Mouse (Mus musculus) Patski (cell line): ENCODE data around the gene Tmem104. TPM values are rescaled to one million over a fixed set of nuclear protein-coding genes. Genes with fewer than 3 reads are reported as not detected.
A peak's percentile ranks its signal among the peaks of the same experiment; 100 is the strongest.

Experiments
- ATAC-seq: fragments of 100-300 bp; one replicate; pipeline ENCODE4 v1.8.0; 2021
- CTCF ChIA-PET: fragments of 350-600 bp; sonication (Branson Sonifier 250); formaldehyde crosslinking; loops from one replicate; lab custom pipeline; 2022; ENCODE audit warnings: inconsistent platforms; lab: Charles Lee
- POLR2A ChIA-PET: fragments of 350-600 bp; sonication (Branson Sonifier 250); formaldehyde crosslinking; loops from one replicate; lab custom pipeline; 2022; ENCODE audit warnings: antibody characterized with exemption, inconsistent platforms; lab: Charles Lee
- DNase-seq: peaks from one replicate; pipeline ENCODE4 v3.0.0-alpha.2; 2011; ENCODE audit warnings: low read depth, low spot score
- H3K27me3 ChIP-seq: fragments of 371-371 bp; one replicate; pipeline ENCODE4 v1.5.1; 2021
- CTCF ChIP-seq: fragments of 100-300 bp; IDR thresholded peaks from one replicate; pipeline ENCODE4 v1.5.1; 2021
- in situ Hi-C: fragments of 300-500 bp; cut with MboI; formaldehyde crosslinking; loops from 3 replicates; pipeline ENCODE4 v1.11.1; 2018; ENCODE audit warnings: low pct_unique_long_range_greater_than_20kb, mixed read lengths
- polyA plus RNA-seq: library from polyadenylated mRNA; unstranded; gene quantifications from one replicate; pipeline ENCODE4 v1.2.3, GENCODE M21; 2021

The Tmem104 gene
- polyA plus RNA-seq, 1 experiment from 2014 or later = 10.2 TPM

DNA sequence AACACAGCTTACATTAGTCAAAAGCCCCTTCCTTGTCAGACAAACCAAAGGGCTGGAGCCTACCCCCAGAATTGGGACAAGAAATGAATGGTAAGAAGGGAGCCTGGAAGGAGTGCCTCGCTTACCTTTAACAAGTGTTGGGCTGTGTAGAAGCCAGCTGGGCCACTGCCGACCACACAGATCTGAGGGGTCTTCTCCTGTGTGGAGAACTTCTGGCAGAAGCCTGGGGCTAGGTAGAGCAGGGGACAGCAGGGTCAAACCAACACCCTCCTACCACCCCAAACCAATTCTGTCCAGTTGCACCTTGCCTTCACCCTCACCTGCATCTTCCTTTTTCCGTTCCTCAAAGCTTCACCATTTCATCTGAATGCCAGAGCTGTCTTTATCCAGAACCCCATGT is 88.7 kb downstream of the Tmem104 start:
- ChIA-PET POLR2A (interaction anchor here (1.1 to 1.4 kb wide), 4 partner anchors 8 to 61 kb away, joined by 3 to 4 read pairs (median 3); no protein-coding TSS in a partner anchor), CTCF (interaction anchor here (1.3 to 4.2 kb wide), 4 partner anchors 15 to 115 kb away, joined by 3 to 23 read pairs (median 8); no protein-coding TSS in a partner anchor)
- ATAC-seq (no peak), DNase-seq (no peak)
- no peak for TF ChIP-seq CTCF
- in situ Hi-C loops = no loop called here
- H3K27me3 ChIP-seq = no peaks in the 10 kb centered on the region

DNA sequence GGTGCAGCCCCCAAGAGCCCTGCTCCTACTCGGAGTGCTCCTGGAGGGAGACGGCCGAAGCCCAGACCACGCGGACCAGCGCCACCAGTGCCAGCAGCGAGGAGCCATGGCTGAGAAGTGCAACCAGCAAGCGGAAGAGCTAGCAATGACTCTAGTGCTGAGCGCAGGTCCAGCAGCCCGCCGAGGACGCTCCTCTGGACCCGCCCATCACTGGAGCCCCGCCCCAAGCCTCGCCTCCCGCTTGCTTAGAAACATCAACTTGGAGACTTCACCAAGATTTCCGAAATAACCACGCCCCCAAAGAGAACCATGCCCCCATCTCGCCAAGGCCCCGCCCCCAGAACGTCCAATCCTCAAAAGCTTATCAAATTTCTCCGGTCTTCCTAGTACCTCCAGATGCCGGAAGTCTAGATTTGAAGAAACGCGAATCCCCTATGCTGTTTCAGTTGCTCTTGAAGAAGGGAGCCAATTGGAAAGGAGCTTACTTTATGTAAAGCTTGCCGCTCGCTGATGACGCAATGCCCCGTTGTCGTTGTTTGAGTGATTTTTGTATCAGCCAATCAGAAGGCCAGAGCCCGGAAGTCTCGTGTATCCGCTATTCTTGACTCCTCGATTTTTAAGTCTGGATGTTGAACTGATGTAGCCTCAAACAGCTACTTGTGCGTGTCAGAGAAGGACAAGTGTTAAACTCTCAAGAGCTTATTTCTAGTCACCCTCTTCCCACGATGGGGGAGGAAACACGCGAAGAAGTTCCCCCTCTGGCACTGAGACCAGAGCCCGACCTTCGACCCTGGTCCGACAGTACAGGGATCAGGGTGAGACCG is 89.7 kb downstream of the Tmem104 start, which contains the start of gene Fdxr:
Fdxr (minus strand) TSS at position 271 of the 824 bp plus-strand sequence.
- in situ Hi-C loops = no loop called here
- no peaks in the 10 kb centered on the region for H3K27me3 ChIP-seq
- DNase-seq (peak; percentile 100), ATAC-seq (peak; percentile 88)
- POLR2A ChIA-PET = interaction anchor here (0.6 to 1.4 kb wide), 5 partner anchors 9 to 91 kb away, joined by 3 to 4 read pairs (median 4); no protein-coding TSS in a partner anchor
- no peak for TF ChIP-seq CTCF
- CTCF ChIA-PET = interaction anchor here (0.9 to 4.2 kb wide), 6 partner anchors 14 to 116 kb away, joined by 3 to 23 read pairs (median 6); no protein-coding TSS in a partner anchor

DNA sequence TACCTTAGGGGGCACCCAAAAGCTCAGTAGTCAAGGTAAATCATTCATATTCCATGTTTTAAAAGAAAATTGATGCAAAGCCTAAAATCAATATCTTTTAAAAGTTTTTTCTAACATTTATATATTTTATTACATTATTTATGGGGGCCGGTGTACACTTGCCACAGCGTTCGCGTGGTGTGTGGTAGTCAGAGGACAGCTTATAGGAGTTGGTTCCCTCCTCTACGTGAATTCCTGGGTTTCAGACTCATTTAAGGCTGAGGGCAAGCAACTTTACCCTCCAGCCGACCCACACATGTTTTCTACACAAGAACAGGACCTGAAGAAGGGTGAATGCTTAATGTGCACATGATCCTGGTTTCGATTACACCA is 90.3 kb downstream of the Tmem104 start:
- in situ Hi-C loops = no loop called here
- ChIA-PET CTCF (interaction anchor here (0.9 to 2.4 kb wide), 3 partner anchors 14 to 66 kb away, joined by 3 to 9 read pairs (median 3); no protein-coding TSS in a partner anchor), POLR2A (interaction anchor here (1.1 to 1.4 kb wide), 3 partner anchors 9 to 91 kb away, joined by 3 to 4 read pairs (median 4); no protein-coding TSS in a partner anchor)
- H3K27me3 ChIP-seq = no peaks in the 10 kb centered on the region
- ATAC-seq (no peak), DNase-seq (no peak)
- no peak for TF ChIP-seq CTCF

DNA sequence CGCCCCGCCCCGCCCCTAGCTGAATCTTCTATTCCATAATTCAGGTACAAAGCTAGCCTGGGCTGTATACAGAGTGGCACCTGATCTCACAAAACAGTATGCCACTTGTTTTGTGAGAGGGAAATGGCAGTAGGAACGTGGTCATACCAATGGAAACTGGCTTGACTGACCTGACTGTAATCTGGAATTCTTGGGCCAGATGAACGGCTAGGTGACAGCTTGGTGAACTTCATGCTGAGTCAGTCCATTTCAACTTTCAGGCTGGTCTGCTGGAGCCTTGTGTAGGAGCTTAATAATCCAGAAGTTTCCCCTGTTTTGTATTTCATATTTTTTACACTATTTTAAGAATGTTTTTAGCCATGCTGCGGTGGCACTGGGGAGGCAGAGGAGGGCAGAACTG is 90.9 kb downstream of the Tmem104 start:
- TF ChIP-seq CTCF = no peak
- DNase-seq (no peak), ATAC-seq (no peak)
- no peaks in the 10 kb centered on the region for H3K27me3 ChIP-seq
- ChIA-PET CTCF (interaction anchor here (2.4 kb wide), 1 partner anchor 13 kb away, joined by 9 read pairs; no protein-coding TSS in a partner anchor), POLR2A (no interaction called here)
- in situ Hi-C loops = no loop called here

DNA sequence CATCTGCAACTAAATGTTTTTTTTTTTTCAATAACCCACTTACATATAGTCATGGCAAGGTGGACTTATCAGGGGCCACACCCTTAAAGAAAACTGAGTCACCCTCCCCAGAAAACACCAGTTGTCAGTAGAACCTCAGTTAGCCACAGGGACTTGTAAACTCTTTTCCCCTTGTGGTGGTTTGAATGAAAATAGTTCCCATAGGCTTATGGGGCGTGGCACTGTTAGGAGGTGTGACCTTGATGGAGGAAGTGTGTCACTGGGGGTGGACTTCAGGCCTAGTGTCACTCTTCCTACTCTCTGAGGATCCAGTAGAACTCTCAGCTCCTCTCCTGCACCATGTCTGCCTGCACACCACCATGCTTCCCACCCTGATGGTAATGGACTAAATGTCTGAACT is 92.4 kb downstream of the Tmem104 start:
- no peak for DNase-seq
- POLR2A ChIA-PET = no interaction called here
- H3K27me3 ChIP-seq = no peaks in the 10 kb centered on the region
- CTCF ChIA-PET = no interaction called here
- no peak for ATAC-seq
- no peak for TF ChIP-seq CTCF
- in situ Hi-C loops = no loop called here

DNA sequence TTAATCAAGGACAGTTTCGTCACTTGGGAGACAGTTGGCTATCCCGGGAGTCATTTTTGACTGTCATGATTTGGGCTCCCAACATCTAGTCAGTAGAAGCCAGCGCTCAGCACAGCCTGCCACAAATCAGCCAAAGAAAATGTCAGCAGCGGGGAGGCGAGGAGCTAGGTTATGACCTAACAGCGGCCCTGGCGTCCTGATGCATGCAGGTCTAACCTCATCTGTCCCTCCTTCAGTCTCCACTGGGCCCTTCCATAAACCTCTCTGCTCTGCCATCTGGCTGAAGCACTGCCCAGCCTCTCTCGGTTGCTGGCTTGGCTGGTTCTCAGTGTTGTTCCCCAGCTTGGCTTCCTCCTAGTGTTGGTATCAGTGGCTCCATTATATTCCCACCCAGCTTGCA is 95.0 kb downstream of the Tmem104 start:
- DNase-seq = no peak
- in situ Hi-C loops = no loop called here
- ChIA-PET CTCF (interaction anchor here (1.1 kb wide), 1 partner anchor 8 kb away, joined by 3 read pairs; no protein-coding TSS in a partner anchor), POLR2A (no interaction called here)
- no peaks in the 10 kb centered on the region for H3K27me3 ChIP-seq
- TF ChIP-seq CTCF = no peak
- no peak for ATAC-seq

DNA sequence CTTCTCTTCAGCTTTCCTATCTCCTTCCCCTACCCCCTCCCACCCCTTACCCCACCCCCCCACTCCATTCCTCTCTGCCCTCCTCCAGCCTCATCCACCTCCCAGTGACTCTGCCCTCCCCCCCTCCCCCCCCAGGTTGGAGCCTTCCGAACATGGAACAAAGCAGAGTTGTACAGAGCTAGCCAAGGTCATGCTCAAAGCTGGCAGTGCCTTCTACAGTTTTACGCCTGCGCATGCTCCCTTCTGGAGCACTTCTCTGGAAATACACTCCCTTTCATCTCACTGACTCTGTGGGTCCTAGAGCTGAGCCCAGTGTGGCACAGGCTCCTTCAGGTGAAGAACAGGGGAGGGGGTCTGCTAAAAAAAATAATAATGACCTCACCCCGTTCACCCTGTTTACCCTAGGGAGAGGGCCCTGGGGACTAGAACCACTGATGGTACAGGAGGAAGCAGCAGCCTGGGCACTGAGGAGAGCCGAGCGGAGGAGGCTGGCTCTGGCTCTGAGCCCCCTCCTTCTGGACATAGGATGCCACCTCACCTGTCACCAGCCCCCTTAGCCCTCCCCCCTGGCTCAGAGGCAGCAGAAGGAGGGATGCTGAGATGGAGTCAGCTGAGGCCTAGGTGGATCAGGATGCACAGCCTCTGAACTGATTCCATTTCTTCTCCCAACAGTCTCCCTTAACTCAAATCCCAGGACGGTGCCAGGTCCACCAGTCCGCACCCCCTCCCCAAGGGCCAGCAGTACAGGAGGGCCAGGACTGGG is 95.6 kb downstream of the Tmem104 start:
- ATAC-seq (peak; percentile 3), DNase-seq (no peak)
- TF ChIP-seq CTCF = no peak
- in situ Hi-C loops = no loop called here
- ChIA-PET POLR2A (no interaction called here), CTCF (no interaction called here)
- H3K27me3 ChIP-seq = no peaks in the 10 kb centered on the region

DNA sequence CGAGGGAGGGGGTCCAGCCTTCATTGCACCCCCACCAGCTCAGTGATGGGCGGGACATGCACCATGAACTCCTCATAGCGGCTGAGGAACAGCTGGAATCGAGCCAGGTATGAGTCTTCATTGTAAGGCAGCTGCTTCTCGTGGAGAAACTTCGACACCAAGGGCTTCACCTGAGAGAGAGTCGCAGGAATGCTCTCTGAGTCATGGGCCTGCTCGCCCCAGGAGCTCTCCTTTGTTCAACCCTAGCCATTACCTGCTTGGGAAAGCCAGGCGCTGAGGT is 96.1 kb downstream of the Tmem104 start:
- ATAC-seq = peak; percentile 12
- ChIA-PET POLR2A (no interaction called here), CTCF (no interaction called here)
- H3K27me3 ChIP-seq = no peaks in the 10 kb centered on the region
- no peak for TF ChIP-seq CTCF
- in situ Hi-C loops = no loop called here
- DNase-seq = no peak

DNA sequence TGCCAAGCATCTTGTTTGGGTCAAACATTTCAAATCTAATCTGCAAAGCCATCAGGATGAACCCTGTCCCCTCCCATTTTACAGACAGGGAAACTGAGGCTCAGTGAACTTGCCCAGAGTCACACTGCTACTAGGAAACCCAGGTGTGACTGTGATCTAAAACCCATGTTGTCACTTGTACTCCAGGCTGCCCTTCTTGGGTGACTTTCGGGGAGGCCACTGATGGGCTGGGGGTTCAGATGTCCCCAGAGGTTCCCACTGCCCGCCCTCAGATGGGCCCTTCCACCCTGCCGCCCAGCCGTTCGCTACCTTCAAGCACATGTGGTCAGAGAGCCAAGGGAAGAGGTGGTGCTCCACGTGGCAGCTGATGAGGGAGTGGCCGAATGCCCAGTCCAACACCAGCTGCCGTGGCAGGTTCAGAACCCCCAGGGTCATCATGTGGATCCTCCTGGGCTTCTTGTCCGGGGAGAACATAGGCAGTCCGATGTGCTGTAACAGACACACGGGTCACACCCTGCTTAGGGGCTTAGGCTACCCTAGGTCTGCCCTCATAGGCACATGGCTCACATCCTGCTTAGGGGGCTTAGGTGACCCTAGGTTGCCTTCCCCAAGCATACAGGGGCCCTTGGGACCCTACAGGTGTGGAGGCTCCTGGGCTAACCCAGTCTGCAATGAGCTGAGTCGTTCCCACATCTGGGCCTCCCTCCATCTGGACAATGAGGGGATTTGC is 96.8 kb downstream of the Tmem104 start:
- in situ Hi-C loops = no loop called here
- no peaks in the 10 kb centered on the region for H3K27me3 ChIP-seq
- POLR2A ChIA-PET = no interaction called here
- no peak for TF ChIP-seq CTCF
- DNase-seq = no peak
- ATAC-seq = no peak
- CTCF ChIA-PET = no interaction called here

DNA sequence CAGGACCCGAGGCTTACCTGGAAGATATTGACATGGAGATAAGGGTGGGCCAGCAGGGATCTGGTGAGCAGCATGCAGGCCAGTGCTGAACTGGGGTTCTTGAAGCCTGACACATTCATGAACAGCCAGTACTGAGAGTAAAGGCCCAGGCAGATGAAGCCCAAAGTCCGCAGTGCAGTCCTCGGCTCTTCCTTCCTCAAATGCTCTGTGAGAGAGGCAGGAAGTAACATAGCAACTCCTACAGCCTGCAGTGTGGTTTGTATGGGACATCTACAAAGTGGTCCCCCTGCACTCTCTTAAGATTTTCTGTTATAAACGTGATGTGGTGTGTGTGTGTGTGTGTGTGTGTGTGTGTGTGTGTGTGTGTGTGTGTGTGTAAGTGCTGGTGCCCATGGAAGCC is 98.0 kb downstream of the Tmem104 start:
- ATAC-seq (no peak), DNase-seq (no peak)
- POLR2A ChIA-PET = no interaction called here
- in situ Hi-C loops = no loop called here
- TF ChIP-seq CTCF = no peak
- H3K27me3 ChIP-seq = no peaks in the 10 kb centered on the region
- CTCF ChIA-PET = no interaction called here
